Mouse (Mus musculus): ENCODE data around the gene Aifm3. TPM values are rescaled to one million over a fixed set of nuclear protein-coding genes. Genes with fewer than 3 reads are reported as not detected.
"Not testable (repeated sequence)": the region's sequence is repeated elsewhere in the genome, so short reads cannot be mapped to it uniquely, and the experiment has no call there.

The Aifm3 gene
- total RNA-seq, 4 experiments from 2014 or later, result 0.35 TPM; not detected in 3

DNA sequence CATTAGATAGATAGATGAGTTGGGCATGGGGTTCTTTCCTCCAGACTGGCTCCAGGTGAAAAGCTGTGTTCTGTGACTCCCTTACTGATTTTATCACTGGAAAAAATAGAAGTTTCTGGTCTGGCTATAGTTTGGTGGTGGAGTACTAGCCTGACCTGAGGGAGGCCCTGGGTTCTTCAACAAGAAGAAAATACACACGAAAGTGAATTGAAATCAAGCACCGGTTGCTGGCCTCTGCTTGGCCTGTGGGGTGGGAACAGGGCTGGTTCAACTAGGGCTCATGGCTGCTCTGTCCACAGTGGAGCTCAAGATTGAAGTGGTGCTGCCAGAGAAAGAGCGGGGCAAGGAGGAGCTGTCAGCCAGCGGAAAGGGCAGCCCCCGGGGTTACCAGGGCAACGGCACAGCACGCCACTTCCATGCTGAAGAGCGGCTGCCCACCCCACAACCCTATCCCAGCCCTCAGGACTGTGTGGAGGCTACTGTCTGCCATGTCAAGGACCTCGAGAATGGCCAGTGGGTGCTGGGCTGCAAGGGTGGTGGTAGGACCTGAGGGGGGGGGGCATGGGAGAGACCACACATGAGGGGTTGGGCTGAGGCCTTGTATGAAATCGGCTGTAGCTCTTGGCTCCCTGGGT is 10.0 kb downstream of the Aifm3 start:
- DNase-seq (ENCODE audit: low spot score), result no peak

- no peak for DNase-seq (ENCODE audit: low spot score)
Observed at GRCm38 (mm10) chr16:17502681-17503080, 13.3 kb downstream of the Aifm3 start.

DNA sequence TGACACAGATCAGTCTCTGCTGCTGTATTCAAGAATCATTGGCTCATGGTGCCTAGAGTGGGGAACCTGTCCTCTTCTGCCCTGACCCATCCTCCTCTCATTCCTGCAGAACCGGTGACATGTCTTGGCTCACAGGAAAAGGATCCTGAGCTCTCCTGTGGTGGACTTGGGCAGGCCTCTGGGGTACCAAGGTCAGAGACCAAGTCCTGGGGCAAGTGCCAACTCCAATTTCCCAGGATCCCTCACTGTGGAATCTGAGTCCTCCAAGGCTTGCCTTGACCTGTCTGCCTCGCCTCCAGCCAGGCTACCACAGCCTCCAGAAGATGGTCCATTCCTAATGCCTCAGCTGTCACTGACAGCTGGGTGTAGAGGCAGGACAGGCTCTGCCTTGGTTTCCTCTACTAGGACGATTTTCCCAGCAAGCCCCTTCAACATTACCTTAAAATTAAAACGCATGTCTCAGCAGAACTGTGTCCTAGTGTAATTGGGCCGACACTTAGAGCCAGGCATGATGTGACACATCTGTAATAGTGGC is 17.7 kb downstream of the Aifm3 start:
- no peak for DNase-seq (ENCODE audit: low spot score)

DNA sequence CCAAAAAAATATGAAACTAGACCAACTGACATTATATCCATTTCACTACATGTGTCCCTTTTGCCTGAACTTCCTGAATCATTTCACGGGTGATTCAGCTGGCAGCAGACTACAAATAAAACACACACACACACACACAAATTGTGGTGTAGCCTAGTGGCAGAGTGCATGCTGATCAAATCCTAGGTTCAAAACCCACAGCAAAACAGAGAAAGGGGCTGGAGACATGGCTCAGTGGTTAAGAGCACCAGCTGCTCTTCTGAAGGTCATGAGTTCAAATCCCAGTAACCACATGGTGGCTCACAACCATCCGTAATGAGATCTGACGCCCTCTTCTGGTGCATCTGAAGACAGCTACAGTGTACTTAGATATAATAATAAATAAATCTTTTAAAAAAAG is 18.6 kb downstream of the Aifm3 start:
- DNase-seq (ENCODE audit: low spot score), result not testable (repeated sequence)

GRCm38 (mm10) chr16:17508546-17509239 is 19.3 kb downstream of the Aifm3 start, which contains the start of gene Lztr1:
TSS of gene Lztr1 (plus strand) at chr16:17508688.
- DNase-seq (ENCODE audit: low spot score), result peak; percentile 88

DNA sequence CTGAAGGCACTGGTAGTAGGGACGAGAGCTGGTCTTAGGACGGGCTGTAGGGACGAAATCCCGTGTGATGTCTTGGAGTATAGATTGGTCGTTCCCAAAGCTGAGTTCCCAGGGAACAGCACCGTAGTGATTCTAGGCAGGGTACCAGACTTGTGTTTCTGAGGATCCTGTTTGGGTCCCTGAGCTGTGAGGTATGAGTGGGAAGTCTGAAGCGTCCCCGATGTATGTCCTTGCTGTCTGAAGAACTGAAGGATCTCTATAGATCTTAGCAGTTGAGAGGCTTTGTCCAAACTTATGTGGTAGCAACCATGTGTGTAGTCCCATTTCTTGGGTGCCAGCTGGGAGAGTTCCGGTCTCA is 19.8 kb downstream of the Aifm3 start:
- no peak for DNase-seq (ENCODE audit: low spot score)

DNA sequence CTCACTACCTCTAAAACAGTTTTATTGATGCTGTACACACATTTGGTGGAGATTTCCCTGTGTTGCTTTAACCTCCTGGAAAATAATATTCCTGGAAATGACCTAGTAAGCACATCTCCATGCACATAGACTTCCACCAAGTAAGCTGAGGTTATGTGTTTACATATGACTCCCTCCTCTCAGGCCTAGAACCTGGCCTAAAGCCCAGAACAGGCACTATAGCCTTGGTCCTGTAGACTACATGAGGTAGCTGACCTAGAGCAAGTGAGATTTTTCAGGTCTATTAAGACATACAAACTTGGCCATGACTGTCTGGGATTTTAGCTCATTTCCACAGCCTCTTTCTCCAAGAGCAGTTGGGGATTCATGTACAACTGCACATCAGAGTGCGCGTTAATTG is 20.7 kb downstream of the Aifm3 start:
- DNase-seq (ENCODE audit: low spot score), result no peak

GRCm38 (mm10) chr16:17510686-17511085 is 21.3 kb downstream of the Aifm3 start:
- DNase-seq (ENCODE audit: low spot score), result no peak

DNA sequence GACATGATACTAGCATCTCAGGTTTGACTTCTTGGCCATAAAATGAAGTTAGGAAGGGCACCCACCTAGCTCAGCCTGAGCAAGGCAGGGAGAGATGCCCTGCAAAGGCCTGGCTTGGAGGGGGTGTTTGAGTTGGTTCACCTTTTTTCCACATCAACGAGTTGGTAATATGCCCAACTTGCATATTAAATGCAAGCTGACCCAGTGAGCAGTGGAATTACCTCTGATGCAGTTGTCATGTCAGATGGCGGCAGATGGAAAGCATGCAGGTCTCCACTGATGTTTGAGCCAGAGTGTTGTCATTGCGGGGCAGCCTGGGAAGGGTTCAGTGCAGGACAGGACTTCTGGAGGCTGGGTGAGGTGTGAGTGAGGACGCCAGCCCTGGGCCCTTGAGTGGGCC is 22.0 kb downstream of the Aifm3 start:
- DNase-seq (ENCODE audit: low spot score), result no peak

DNA sequence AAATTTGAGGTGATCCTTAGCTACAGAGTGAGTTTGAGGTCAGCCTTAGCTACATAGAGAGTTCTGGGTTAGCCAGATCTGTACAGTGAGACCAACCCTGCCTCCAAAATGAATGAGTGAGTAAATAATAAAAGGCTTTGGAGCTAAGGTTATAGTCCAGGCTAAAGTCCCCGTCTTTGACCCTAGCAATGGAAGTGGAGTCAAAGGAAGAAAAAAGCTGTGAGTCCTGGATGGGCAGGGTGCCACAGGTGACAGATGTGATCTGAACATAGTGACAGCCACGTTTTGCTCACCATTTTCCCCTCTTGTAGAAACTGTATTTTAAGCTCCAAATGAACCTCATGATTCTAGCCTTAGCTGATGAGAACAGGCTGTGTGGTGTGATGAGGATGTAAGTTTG is 29.5 kb downstream of the Aifm3 start:
- no peak for DNase-seq (ENCODE audit: low spot score)

GRCm38 (mm10) chr16:17524156-17524555 is 34.7 kb downstream of the Aifm3 start:
- DNase-seq (ENCODE audit: low spot score), result no peak

- DNase-seq (ENCODE audit: low spot score), result no peak
Observed at GRCm38 (mm10) chr16:17525524-17525923, 36.1 kb downstream of the Aifm3 start.

GRCm38 (mm10) chr16:17526223-17526622 is 36.8 kb downstream of the Aifm3 start:
- no peak for DNase-seq (ENCODE audit: low spot score)

- DNase-seq (ENCODE audit: low spot score), result no peak
Observed at GRCm38 (mm10) chr16:17527606-17528005, 38.2 kb downstream of the Aifm3 start.

DNA sequence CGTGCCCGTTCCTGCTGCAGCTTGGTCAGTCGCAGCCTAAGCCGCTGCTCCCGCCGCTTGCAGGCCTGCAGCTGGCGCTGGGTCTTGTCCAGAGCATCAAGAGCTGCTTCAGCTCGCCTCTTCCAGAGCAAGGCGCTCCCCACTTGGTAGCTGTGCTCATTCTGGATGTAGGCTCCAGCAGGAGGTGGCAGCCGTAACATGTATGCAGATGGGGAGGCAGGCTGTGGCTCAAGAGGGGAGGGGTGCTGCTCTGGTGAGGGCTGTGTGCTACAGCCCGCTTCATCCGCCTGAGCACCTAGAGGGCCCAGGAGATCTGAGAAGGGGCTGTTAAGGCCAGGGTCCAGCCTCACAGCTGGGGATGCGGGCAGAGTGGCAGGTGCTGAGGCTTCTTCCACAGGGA is 38.9 kb downstream of the Aifm3 start:
- no peak for DNase-seq (ENCODE audit: low spot score)

DNA sequence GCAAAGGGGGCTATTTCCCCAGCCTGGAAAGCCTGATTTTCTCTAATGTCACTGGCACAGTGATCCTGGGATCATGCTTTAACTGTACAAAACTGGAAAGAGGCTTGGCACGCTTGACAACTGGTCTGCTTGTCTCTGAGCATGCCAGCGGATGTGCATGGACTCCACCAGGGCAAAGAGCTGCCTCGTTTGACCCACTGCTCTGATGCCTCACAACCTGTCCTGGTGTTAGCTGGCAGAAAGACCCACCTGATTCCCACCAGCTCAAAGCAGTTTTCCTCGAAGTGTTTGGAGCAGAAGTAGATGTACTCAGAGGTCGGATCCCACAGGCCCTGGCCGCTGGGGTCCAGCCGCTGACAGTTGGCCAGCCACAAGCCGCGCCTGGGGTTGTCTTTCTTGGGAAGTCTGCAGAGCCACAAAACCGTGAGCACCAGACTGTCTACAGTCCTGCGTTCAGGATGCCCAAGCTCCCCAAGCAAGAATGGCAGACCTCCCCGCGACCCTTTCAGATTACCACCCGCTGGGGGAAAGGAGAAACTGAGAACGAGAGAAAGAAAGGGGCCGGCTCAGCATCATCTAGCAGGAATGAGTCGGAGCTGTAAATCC is 40.7 kb downstream of the Aifm3 start:
- DNase-seq (ENCODE audit: low spot score), result no peak

DNA sequence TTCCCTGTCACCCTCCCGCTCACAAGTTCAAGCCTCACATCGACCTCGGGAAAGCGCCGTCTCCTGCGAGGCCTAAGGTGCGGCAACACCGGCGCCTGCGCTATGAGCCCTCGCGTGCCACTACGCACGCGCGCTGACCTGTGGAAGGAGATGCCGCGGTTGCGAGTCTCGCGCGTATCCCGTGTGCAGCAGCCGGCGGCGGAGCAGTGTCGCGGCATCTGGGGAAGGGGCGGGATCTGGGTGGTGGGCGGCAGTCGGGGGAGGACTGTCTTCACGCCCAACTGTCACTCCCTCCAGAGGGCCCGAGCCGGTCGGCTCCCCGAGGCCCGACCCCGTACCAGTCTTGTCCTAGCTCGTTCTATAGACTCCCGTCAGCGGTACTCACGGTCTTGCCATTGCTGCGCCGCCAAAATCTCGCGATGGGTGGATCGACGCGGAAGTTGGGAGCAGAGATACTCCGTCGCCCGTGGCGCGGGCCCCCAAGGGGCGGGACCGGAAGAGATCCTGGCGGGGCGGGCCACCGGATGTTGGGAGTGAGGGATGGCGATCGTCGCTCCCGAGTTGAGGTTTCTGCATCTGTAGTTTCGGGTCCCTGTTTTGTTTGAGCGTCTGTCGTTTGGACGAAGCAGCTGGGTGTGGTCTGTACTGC is 41.4 kb downstream of the Aifm3 start, which contains the start of gene Thap7:
Gene Thap7, minus strand, starts transcription at position 497 of the 649 bp plus-strand sequence.
- peak; percentile 94 for DNase-seq (ENCODE audit: low spot score)

DNA sequence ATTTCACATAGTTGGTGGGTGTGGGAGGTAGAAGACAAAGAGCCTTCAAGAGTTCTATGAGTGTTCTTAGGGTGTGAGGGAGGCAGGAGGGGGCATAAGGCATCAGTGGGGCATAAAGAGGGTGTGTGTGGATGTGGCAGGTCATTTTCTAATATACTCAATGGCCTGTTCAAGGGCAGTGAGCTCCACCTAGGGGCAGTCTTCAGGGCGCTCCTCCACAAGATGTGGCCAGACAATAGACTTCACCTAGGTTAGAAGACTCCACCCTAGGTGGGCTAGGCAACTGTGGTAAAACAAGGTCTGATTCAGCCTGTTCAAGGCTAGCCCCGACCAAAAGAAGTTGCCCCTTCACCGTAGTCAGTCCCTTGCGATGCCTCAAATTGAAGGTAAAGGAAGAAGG is 42.9 kb downstream of the Aifm3 start:
- DNase-seq (ENCODE audit: low spot score), result no peak

- no peak for DNase-seq (ENCODE audit: low spot score)
Observed at GRCm38 (mm10) chr16:17532676-17533329, 43.4 kb downstream of the Aifm3 start.

- DNase-seq (ENCODE audit: low spot score), result no peak
Observed at GRCm38 (mm10) chr16:17536584-17536983, 47.2 kb downstream of the Aifm3 start.

DNA sequence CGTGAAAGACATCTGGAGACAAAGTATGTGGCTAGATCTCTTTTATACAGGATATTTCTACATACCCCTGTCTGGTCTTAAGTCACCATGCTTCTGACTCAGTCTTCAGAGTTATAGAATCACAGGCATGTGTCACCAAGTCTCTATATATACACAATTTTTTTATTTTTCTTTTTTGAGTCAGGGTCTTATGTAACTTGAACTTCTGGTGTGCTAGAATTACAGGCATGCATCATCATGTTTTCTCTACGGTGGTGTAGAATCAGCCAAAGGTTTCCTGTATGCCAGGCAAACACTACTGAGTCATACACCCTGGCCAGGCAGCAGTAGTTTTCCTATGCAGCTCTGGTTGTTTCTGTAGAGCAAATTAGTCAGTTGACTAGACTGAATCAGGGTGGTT is 53.2 kb downstream of the Aifm3 start:
- no peak for DNase-seq (ENCODE audit: low spot score)

DNA sequence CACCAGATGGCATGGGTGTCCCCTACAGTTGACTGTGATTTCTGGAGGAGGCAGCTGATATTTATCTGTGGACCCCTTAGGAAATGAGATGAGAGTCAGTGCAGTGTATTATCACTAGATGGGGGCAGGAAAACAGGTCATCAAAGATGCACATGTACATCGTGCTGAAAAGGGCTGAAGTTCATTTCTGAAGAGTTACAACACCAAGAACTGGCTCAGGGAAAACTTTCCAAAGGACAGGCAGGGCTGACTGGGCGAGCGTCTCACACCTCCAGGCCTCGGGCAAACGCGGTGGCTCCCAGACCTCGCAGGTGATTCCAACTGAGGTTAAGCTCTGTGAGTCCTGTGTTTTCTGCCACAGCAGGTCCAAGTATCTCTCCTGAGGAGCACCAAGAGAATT is 63.4 kb downstream of the Aifm3 start:
- no peak for DNase-seq (ENCODE audit: low spot score)
